Mouse (Mus musculus): Measurements from ENCODE around the gene Tlx2.

- no peak for TF ChIP-seq CTCF (IDR thresholded peaks at IDR 0.05; ENCODE audit: borderline replicate concordance, control insufficient read depth, extremely low read depth, insufficient read depth, low read length, poor library complexity)
- peak; percentile 39; the same call in 1 of the 2 replicates for TF ChIP-seq POLR2A (IDR thresholded peaks at IDR 0.05; ENCODE audit: control insufficient read depth, extremely low read depth, insufficient read depth, low read length, poor library complexity)
Observed at GRCm38 (mm10) chr6:83038496-83039012, 31.5 kb downstream of the Tlx2 start.

Measured in thymus, adult 2 months (tissue).